Mouse (Mus musculus): Measurements from ENCODE around the gene Agfg2. TPM values are rescaled to one million over a fixed set of nuclear protein-coding genes. Genes with fewer than 3 reads are reported as not detected.
A peak's percentile ranks its signal among the peaks of the same experiment; 100 is the strongest.

Agfg2 gene
- polyA plus RNA-seq, 1 experiment from 2014 or later, result 11.3 TPM

- no peak for ATAC-seq (ENCODE audit: low read depth)
- Histone ChIP-seq H3K4me2 (ENCODE audit: low read depth, low read length) (no peak overlapping the region), H3K9me3 (ENCODE audit: control insufficient read depth, low read length) (no peaks in the 10 kb centered on the region), H3K9ac (replicated peaks; ENCODE audit: low read depth, low read length) (no peak overlapping the region), H3K36me3 (ENCODE audit: control insufficient read depth, insufficient read depth, low read length) (no peaks in the 10 kb centered on the region), H3K4me1 (ENCODE audit: control insufficient read depth, insufficient read depth, low read length) (no peaks in the 10 kb centered on the region), H3K4me3 (ENCODE audit: low read depth, low read length) (no peak overlapping the region), H3K27ac (ENCODE audit: low read depth, low read length) (no peak overlapping the region), H3K27me3 (ENCODE audit: control insufficient read depth, insufficient read depth, low read length) (no peaks in the 10 kb centered on the region)
- 86% methylated on average over 3 of the region's 3 CpGs for WGBS
Measured at GRCm38 (mm10) chr5:137689974-137690373, 5.4 kb upstream of the Agfg2 start.

- H3K4me3 ChIP-seq (ENCODE audit: low read depth, low read length), result no peak overlapping the region
- no peak for ATAC-seq (ENCODE audit: low read depth)
- H3K4me1 ChIP-seq (ENCODE audit: control insufficient read depth, insufficient read depth, low read length), result peaks cover 11% of the 10 kb centered on the region
- no peaks in the 10 kb centered on the region for H3K27me3 ChIP-seq (ENCODE audit: control insufficient read depth, insufficient read depth, low read length)
- 87% methylated on average over 6 of the region's 6 CpGs for WGBS
- H3K9me3 ChIP-seq (ENCODE audit: control insufficient read depth, low read length), result no peaks in the 10 kb centered on the region
- no peak overlapping the region for H3K4me2 ChIP-seq (ENCODE audit: low read depth, low read length)
- no peaks in the 10 kb centered on the region for H3K36me3 ChIP-seq (ENCODE audit: control insufficient read depth, insufficient read depth, low read length)
- H3K9ac ChIP-seq (replicated peaks; ENCODE audit: low read depth, low read length), result no peak overlapping the region
- no peak overlapping the region for H3K27ac ChIP-seq (ENCODE audit: low read depth, low read length)
Measured at GRCm38 (mm10) chr5:137686127-137686790, 1.7 kb upstream of the Agfg2 start.

- H3K9ac ChIP-seq (replicated peaks; ENCODE audit: low read depth, low read length), result no peak overlapping the region
- no peaks in the 10 kb centered on the region for H3K9me3 ChIP-seq (ENCODE audit: control insufficient read depth, low read length)
- peaks cover 11% of the 10 kb centered on the region for H3K4me1 ChIP-seq (ENCODE audit: control insufficient read depth, insufficient read depth, low read length)
- ATAC-seq (ENCODE audit: low read depth), result no peak
- 94% methylated on average over 3 of the region's 3 CpGs for WGBS
- H3K27me3 ChIP-seq (ENCODE audit: control insufficient read depth, insufficient read depth, low read length), result no peaks in the 10 kb centered on the region
- H3K27ac ChIP-seq (ENCODE audit: low read depth, low read length), result no peak overlapping the region
- H3K36me3 ChIP-seq (ENCODE audit: control insufficient read depth, insufficient read depth, low read length), result no peaks in the 10 kb centered on the region
- H3K4me3 ChIP-seq (ENCODE audit: low read depth, low read length), result no peak overlapping the region
- no peak overlapping the region for H3K4me2 ChIP-seq (ENCODE audit: low read depth, low read length)
Measured at GRCm38 (mm10) chr5:137685653-137686052, 1.1 kb upstream of the Agfg2 start.

GRCm38 (mm10) chr5:137683388-137684293 is 885 bp downstream of the Agfg2 start:
- peak overlapping the region; percentile 79 for H3K4me2 ChIP-seq (ENCODE audit: low read depth, low read length)
- 18% methylated on average over 28 of the region's 28 CpGs for WGBS
- H3K4me1 ChIP-seq (ENCODE audit: control insufficient read depth, insufficient read depth, low read length), result peaks cover 11% of the 10 kb centered on the region

DNA sequence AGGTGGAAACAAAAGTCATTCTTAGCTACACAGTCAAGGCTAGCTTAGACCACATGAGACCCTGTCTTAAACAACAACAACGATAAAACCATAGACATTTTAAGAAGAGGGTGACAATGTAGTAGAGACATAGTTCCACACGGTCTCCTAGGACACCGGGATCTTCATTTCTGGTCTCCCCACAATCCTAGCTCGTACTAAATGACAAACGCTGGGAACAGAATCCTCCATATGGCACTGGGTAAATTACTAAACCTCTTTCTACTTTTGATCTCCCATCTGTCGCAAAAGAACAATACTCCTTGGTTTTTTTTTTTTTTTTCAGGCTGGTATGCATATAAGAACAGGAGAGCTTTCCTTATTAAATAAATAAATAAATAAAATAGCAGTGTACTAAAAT is 2.0 kb downstream of the Agfg2 start:
- Histone ChIP-seq H3K9me3 (ENCODE audit: control insufficient read depth, low read length) (no peaks in the 10 kb centered on the region), H3K4me3 (ENCODE audit: low read depth, low read length) (no peak overlapping the region), H3K27ac (ENCODE audit: low read depth, low read length) (no peak overlapping the region), H3K27me3 (ENCODE audit: control insufficient read depth, insufficient read depth, low read length) (no peaks in the 10 kb centered on the region), H3K9ac (replicated peaks; ENCODE audit: low read depth, low read length) (no peak overlapping the region), H3K36me3 (ENCODE audit: control insufficient read depth, insufficient read depth, low read length) (no peaks in the 10 kb centered on the region), H3K4me1 (ENCODE audit: control insufficient read depth, insufficient read depth, low read length) (peaks cover 11% of the 10 kb centered on the region), H3K4me2 (ENCODE audit: low read depth, low read length) (no peak overlapping the region; the same call in 1 of the 2 replicates)
- ATAC-seq (ENCODE audit: low read depth), result no peak
- WGBS, result 72% methylated on average over 6 of the region's 6 CpGs

More at GRCm38 (mm10) chr5:137683388-137684293, 885 bp downstream of the Agfg2 start:
- 0 out of 2 replicates have a peak, but pooled peaks have one; percentile 0 for ATAC-seq (ENCODE audit: low read depth)
- Histone ChIP-seq H3K36me3 (ENCODE audit: control insufficient read depth, insufficient read depth, low read length) (no peaks in the 10 kb centered on the region), H3K9me3 (ENCODE audit: control insufficient read depth, low read length) (no peaks in the 10 kb centered on the region), H3K27ac (ENCODE audit: low read depth, low read length) (peak overlapping the region; percentile 60), H3K9ac (replicated peaks; ENCODE audit: low read depth, low read length) (peak overlapping the region; percentile 50), H3K4me3 (ENCODE audit: low read depth, low read length) (peak overlapping the region; percentile 60), H3K27me3 (ENCODE audit: control insufficient read depth, insufficient read depth, low read length) (no peaks in the 10 kb centered on the region)

- H3K4me1 ChIP-seq (ENCODE audit: control insufficient read depth, insufficient read depth, low read length), result peaks cover 11% of the 10 kb centered on the region
- WGBS, result 85% methylated on average over 4 of the region's 4 CpGs
- H3K9ac ChIP-seq (replicated peaks; ENCODE audit: low read depth, low read length), result no peak overlapping the region
- H3K4me2 ChIP-seq (ENCODE audit: low read depth, low read length), result no peak overlapping the region
- no peaks in the 10 kb centered on the region for H3K36me3 ChIP-seq (ENCODE audit: control insufficient read depth, insufficient read depth, low read length)
- H3K27me3 ChIP-seq (ENCODE audit: control insufficient read depth, insufficient read depth, low read length), result no peaks in the 10 kb centered on the region
- no peak overlapping the region for H3K27ac ChIP-seq (ENCODE audit: low read depth, low read length)
- H3K4me3 ChIP-seq (ENCODE audit: low read depth, low read length), result no peak overlapping the region
- H3K9me3 ChIP-seq (ENCODE audit: control insufficient read depth, low read length), result no peaks in the 10 kb centered on the region
- ATAC-seq (ENCODE audit: low read depth), result no peak
Measured at GRCm38 (mm10) chr5:137679726-137680125, 4.8 kb downstream of the Agfg2 start.

DNA sequence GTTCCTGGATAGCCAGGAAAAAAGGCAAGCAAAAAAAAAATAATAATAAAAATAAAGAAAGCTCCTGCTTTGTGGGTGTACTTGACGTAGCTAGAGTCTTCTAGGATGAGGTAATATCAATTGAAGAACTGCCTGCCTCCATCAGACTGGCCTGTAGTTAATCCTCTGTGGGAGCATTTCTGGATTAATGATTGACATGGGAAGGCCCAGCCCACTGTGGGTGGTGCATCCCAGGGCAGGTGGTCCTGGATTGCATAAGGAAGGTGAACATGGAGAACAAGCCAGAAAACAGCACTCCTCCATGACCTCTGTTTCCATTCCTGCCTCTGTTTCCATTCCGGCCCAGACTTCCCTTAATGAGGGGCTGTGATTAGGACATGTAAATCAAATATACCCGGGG is 5.8 kb downstream of the Agfg2 start:
- H3K9me3 ChIP-seq (ENCODE audit: control insufficient read depth, low read length), result no peaks in the 10 kb centered on the region
- H3K4me2 ChIP-seq (ENCODE audit: low read depth, low read length), result no peak overlapping the region
- H3K4me3 ChIP-seq (ENCODE audit: low read depth, low read length), result no peak overlapping the region
- peaks cover 10% of the 10 kb centered on the region for H3K4me1 ChIP-seq (ENCODE audit: control insufficient read depth, insufficient read depth, low read length)
- no peak overlapping the region for H3K9ac ChIP-seq (replicated peaks; ENCODE audit: low read depth, low read length)
- WGBS, result 88% methylated on average over 3 of the region's 3 CpGs
- no peaks in the 10 kb centered on the region for H3K27me3 ChIP-seq (ENCODE audit: control insufficient read depth, insufficient read depth, low read length)
- no peak overlapping the region for H3K27ac ChIP-seq (ENCODE audit: low read depth, low read length)
- ATAC-seq (ENCODE audit: low read depth), result no peak
- H3K36me3 ChIP-seq (ENCODE audit: control insufficient read depth, insufficient read depth, low read length), result no peaks in the 10 kb centered on the region

DNA sequence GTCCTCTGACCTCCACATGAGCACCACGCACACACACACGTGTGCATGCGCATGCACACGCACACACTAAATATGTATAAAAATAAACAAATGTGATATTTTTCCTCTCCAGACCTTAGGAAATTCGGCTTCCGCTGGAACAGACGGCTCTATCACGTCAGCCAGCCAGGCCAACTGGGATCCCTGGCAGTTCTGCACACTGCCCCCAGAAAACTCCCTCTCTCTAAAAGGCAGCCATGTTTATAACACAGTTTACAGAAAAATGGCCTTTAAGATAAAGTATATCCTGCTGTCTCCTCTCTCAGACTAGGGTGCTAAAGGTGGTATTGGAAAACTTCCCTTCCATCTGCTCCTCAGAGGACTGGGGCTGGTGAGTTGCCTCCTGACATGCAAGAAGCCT is 6.7 kb downstream of the Agfg2 start:
- WGBS, result 97% methylated on average over 8 of the region's 8 CpGs
- H3K4me3 ChIP-seq (ENCODE audit: low read depth, low read length), result no peak overlapping the region
- H3K9ac ChIP-seq (replicated peaks; ENCODE audit: low read depth, low read length), result no peak overlapping the region
- H3K4me1 ChIP-seq (ENCODE audit: control insufficient read depth, insufficient read depth, low read length), result 0 out of 2 replicates have a peak, but pooled peaks cover 3% of the 10 kb centered on the region
- H3K27ac ChIP-seq (ENCODE audit: low read depth, low read length), result no peak overlapping the region
- ATAC-seq (ENCODE audit: low read depth), result no peak
- H3K4me2 ChIP-seq (ENCODE audit: low read depth, low read length), result no peak overlapping the region
- no peaks in the 10 kb centered on the region for H3K27me3 ChIP-seq (ENCODE audit: control insufficient read depth, insufficient read depth, low read length)
- H3K9me3 ChIP-seq (ENCODE audit: control insufficient read depth, low read length), result no peaks in the 10 kb centered on the region
- no peaks in the 10 kb centered on the region for H3K36me3 ChIP-seq (ENCODE audit: control insufficient read depth, insufficient read depth, low read length)

- H3K9me3 ChIP-seq (ENCODE audit: control insufficient read depth, low read length), result no peaks in the 10 kb centered on the region
- no peak overlapping the region for H3K9ac ChIP-seq (replicated peaks; ENCODE audit: low read depth, low read length)
- ATAC-seq (ENCODE audit: low read depth), result no peak
- no peak overlapping the region for H3K4me3 ChIP-seq (ENCODE audit: low read depth, low read length)
- H3K4me2 ChIP-seq (ENCODE audit: low read depth, low read length), result no peak overlapping the region
- WGBS, result 93% methylated on average over 8 of the region's 8 CpGs
- no peaks in the 10 kb centered on the region for H3K36me3 ChIP-seq (ENCODE audit: control insufficient read depth, insufficient read depth, low read length)
- H3K4me1 ChIP-seq (ENCODE audit: control insufficient read depth, insufficient read depth, low read length), result peaks cover 3% of the 10 kb centered on the region; the same call in 1 of the 2 replicates
- no peak overlapping the region for H3K27ac ChIP-seq (ENCODE audit: low read depth, low read length)
- no peaks in the 10 kb centered on the region for H3K27me3 ChIP-seq (ENCODE audit: control insufficient read depth, insufficient read depth, low read length)
Measured at GRCm38 (mm10) chr5:137674786-137675185, 9.7 kb downstream of the Agfg2 start.
